In the genomic region with DNA sequence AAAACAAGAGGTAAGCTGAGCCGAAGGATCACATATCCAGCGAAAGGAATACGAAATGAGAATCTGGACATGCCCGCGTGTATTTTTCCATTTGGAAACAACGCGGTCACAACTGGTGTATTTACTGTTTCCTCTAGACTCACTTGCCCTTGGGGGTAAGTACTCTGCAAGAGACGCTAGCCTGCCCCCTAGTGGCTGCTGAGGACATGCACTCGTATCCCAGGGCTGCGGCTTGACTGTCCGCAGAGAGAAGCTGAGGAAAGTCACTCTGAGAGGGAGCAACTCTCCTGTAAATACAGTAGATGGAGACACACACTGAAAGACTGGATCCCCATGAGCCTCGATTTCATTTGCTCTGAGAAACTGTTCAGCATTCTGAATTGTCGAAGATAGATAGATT, we compare ENCODE assay signal across 7 mouse cellular contexts.
DNase-seq lines count a peak whose midpoint lies in the region; ATAC-seq and TF ChIP-seq lines count a peak whose summit lies in the region.

No protein-coding gene starts in this region.

- 0 out of 2 replicates have a peak overlapping the region, but pooled peaks have one; percentile 7 for H3K4me3 ChIP-seq in intestine, postnatal 0 days (ENCODE audit: low read depth, low read length)
- H3K4me3 ChIP-seq in midbrain, embryonic 13.5 days (replicated peaks): no peak overlapping the region

- intact Hi-C loops in left cerebral cortex, postnatal 4 days (cut with DNase I): loop anchor here (5.0 to 10.0 kb wide), 3 partner anchors 783 to 1051 kb away; a partner anchor contains a TSS

- H3K4me1 ChIP-seq in intestine, postnatal 0 days (replicated peaks; ENCODE audit: control insufficient read depth, insufficient read depth, low read length): no peaks in the 10 kb centered on the region
- no peaks in the 10 kb centered on the region for H3K4me1 ChIP-seq in midbrain, embryonic 13.5 days (replicated peaks)

- H3K9me3 ChIP-seq in intestine, postnatal 0 days (ENCODE audit: control insufficient read depth): no peaks in the 10 kb centered on the region
- H3K9me3 ChIP-seq in midbrain, embryonic 13.5 days: no peaks in the 10 kb centered on the region

- no peak overlapping the region for H3K9ac ChIP-seq in intestine, postnatal 0 days (ENCODE audit: low read depth, low read length)
- H3K9ac ChIP-seq in midbrain, embryonic 13.5 days (replicated peaks): no peak overlapping the region

- no peak overlapping the region for H3K27ac ChIP-seq in intestine, postnatal 0 days (ENCODE audit: low read depth, low read length)
- no peak overlapping the region for H3K27ac ChIP-seq in midbrain, embryonic 13.5 days

- H3K36me3 ChIP-seq in intestine, postnatal 0 days (ENCODE audit: control insufficient read depth, insufficient read depth): no peaks in the 10 kb centered on the region
- H3K36me3 ChIP-seq in midbrain, embryonic 13.5 days: no peaks in the 10 kb centered on the region

- peak overlapping the region; percentile 52 for H3K4me2 ChIP-seq in intestine, postnatal 0 days (replicated peaks; ENCODE audit: low read depth)
- H3K4me2 ChIP-seq in midbrain, embryonic 13.5 days (replicated peaks): no peak overlapping the region

- TF ChIP-seq CTCF in intestine, postnatal 0 days (IDR thresholded peaks at IDR 0.05; ENCODE audit: low read depth): peak; percentile 95

- ATAC-seq in intestine, postnatal 0 days: peak; percentile 72
- ATAC-seq in midbrain, embryonic 13.5 days: peak; percentile 72

- peak; percentile 80 for DNase-seq in adrenal gland, adult 8-10 months
- DNase-seq in embryo, embryonic 9.5 days (ENCODE audit: extremely low spot score): peak; percentile 77
- DNase-seq in gastrocnemius, postnatal 4 days (ENCODE audit: low spot score in 2 of 2): peak; percentile 75 to 85
- peak; percentile 78 for DNase-seq in left cerebral cortex, postnatal 4 days
- peak; percentile 83 for DNase-seq in spleen, adult 12 weeks (ENCODE audit: low spot score)

- no peaks in the 10 kb centered on the region for H3K27me3 ChIP-seq in intestine, postnatal 0 days (replicated peaks; ENCODE audit: control insufficient read depth, insufficient read depth, low read length)
- H3K27me3 ChIP-seq in midbrain, embryonic 13.5 days: no peaks in the 10 kb centered on the region

- 21% methylated on average over 13 of the region's 13 CpGs for WGBS in intestine, postnatal 0 days
- 31% methylated on average over 13 of the region's 13 CpGs for WGBS in midbrain, embryonic 13.5 days
